Mouse (Mus musculus) CD4-positive, CD25-positive, alpha-beta regulatory T cell, adult 4 months (primary cell): ENCODE data around the gene Eef2. TPM values are rescaled to one million over a fixed set of nuclear protein-coding genes. Genes with fewer than 3 reads are reported as not detected.
A peak's percentile ranks its signal among the peaks of the same experiment; 100 is the strongest.
"Not testable (repeated sequence)": the region's sequence is repeated elsewhere in the genome, so short reads cannot be mapped to it uniquely, and the experiment has no call there.

Experiments
- ATAC-seq: one replicate; pipeline ENCODE4 v1.8.0; 2017
- polyA plus RNA-seq, 2 experiments: library from polyadenylated mRNA; unstranded; fragments of 100-300 nt; shearing (Covaris generic); gene quantifications; one replicate each; pipeline ENCODE4 v1.2.1; 2017

Gene Eef2
- polyA plus RNA-seq, 2 experiments from 2014 or later: 934 to 1,665 TPM

GRCm38 (mm10) chr10:81146296-81146695, 30.1 kb upstream of the Eef2 start:
- no peak for ATAC-seq

- no peak for ATAC-seq
These were observed 25.2 kb upstream of the Eef2 start for GRCm38 (mm10) chr10:81151261-81151660.

- no peak for ATAC-seq
These were observed 23.8 kb upstream of the Eef2 start for GRCm38 (mm10) chr10:81152609-81153008.

DNA sequence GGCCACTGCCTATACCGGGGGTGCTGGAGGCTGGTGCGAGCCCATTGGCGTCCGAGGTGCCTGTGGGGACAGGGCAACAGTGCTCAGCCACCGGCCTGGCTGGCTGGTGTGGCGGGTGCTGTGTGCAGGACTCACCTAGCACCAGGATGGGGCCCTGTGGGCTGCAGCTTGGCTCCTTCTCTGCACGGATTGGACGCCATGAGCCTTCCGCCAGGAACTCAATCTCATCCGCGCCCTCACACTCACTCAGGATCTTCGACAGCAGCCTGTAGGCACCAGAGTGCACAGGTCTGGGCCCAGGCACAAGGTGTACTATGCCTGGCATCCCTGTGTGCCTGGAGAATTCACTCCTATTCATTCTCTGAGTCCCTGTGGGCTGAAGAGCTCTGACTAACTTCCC, 22.1 kb upstream of the Eef2 start:
- no peak for ATAC-seq

GRCm38 (mm10) chr10:81154736-81155135, 21.7 kb upstream of the Eef2 start:
- ATAC-seq: no peak

DNA sequence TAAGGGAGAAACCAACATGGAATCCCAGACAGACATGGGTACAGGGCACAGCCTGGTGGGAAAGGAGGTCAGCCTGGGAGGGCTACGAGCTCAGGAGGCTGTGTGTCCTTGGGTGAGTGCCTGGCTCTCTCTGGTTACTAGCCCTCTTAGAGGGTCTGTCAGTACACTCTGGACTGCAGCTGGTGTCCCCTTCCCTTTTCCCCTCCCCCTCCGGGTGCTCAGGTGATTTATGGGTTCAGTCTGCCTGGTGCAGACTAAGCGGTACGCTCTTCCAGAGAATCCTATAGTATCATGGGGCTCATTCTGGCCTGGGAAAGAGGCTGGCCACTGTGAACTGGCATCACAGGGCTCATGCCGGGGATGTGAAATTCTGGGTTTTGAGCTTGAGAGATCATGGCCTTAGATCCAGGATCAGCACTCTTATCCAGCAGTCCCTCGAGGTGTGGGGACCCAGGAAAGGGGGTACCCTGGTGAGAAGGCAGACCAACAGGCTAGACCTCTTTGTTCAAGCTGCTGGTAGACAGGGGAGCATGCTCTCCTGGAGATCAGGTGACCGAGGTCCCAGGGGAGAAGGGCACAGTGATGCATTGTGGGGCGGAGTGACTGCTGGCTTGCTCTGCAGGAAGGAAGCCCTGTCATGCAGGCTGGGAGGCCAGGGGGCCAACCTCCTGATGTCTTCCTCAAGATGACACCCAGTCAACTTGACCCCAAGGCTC, 14.7 kb upstream of the Eef2 start:
- ATAC-seq: no peak

- no peak for ATAC-seq
These were observed 14.1 kb upstream of the Eef2 start for GRCm38 (mm10) chr10:81162318-81162652.

- ATAC-seq: no peak
These were observed 11.3 kb upstream of the Eef2 start for GRCm38 (mm10) chr10:81165118-81165517.

DNA sequence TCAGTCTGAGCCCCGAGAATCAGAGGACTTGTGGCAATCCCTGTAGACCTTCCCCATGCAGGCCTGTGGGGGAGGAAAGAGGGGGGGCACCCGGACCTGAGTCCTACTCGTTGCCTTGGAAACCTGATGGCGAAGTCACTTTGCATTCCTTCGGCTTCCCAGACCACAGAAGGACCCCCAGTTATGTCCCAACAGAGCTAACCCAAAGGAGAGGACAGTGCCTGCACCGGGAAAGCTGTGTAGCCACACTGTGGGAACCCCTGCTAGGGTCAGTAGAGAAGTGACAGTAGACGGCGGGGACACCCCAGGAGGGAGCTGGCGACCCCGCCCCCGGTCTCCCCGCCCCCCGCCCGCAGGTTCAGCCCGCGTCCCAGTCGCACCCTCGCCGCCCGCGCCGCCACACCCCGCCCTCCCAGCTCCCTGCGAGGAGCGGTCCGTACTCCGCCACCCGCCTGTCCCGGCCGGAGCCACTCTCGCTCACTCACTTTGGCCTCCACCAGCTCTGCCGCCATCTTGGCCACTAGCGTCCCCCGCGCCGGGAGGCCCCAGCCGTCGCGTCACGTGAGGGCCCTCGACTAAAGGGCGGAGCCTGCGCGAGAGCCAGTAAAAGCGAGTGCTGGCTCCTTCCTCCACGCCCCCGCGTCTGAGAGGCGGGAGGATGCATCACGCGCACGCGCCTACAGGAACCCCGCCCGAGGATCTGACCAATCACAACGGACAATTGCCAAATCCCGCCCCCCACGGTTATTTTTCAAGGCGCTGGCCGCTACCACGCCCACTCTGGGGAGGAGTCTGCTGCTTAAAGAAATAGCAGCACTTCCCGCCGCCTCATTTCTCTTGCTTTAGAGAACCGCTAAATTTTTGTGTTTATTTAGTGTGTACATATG, 9.0 kb upstream of the Eef2 start, which contains the start of gene Pias4:
TSS of gene Pias4 (minus strand) at position 724 of the 887 bp plus-strand sequence.
- ATAC-seq: peak; percentile 82

GRCm38 (mm10) chr10:81168087-81168431, 8.4 kb upstream of the Eef2 start:
- ATAC-seq: peak; percentile 22

- ATAC-seq: peak; percentile 45
These were observed 7.7 kb upstream of the Eef2 start for GRCm38 (mm10) chr10:81168521-81169244.

DNA sequence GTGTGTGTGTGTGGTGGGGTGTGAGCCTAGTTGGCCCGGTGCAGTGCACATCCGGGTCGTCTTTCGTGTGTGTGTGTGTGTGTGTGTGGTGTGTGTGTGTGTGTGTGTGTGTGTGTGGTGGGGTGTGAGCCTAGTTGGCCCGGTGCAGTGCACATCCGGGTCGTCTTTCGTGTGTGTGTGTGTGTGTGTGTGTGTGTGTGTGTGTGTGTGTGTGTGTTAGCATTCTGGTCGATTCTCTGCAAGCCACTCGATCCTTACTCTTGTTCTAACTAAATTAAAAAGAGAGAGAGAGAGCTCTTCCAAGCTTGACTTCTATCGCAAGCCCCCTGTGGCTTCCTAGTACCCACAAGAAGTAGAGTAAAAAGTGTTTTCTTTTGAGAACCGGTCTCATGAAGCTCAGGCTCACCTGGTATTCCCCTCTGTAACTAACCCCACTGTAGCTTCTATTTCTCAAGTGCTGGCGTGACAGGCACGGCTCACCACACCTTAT, 7.0 kb upstream of the Eef2 start:
- peak; percentile 40 for ATAC-seq

GRCm38 (mm10) chr10:81173132-81173531, 3.3 kb upstream of the Eef2 start:
- ATAC-seq: peak; percentile 36

GRCm38 (mm10) chr10:81174617-81175344, 1.6 kb upstream of the Eef2 start:
- ATAC-seq: peak; percentile 51

GRCm38 (mm10) chr10:81175345-81175701, 1.1 kb upstream of the Eef2 start:
- ATAC-seq: not testable (repeated sequence)

- ATAC-seq: no peak
These were observed 430 bp upstream of the Eef2 start for GRCm38 (mm10) chr10:81175936-81176465.

DNA sequence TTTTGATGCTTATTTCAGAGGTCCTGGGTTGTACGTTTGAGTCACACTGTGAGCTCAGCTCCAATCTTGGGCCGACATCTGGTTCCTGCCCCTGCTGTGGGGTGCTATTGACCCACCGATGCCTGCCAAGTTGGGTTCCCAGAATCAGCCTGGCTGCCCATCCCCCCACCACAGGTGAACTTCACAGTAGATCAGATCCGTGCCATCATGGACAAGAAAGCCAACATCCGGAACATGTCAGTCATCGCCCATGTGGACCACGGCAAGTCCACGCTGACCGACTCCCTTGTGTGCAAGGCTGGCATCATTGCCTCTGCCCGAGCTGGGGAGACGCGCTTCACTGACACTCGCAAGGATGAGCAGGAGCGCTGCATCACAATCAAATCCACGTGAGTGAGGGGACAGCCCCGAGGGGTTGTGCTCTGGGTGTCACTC, 1.1 kb downstream of the Eef2 start:
- ATAC-seq: no peak

- ATAC-seq: no peak
These were observed 1.7 kb downstream of the Eef2 start for GRCm38 (mm10) chr10:81177958-81178712.

DNA sequence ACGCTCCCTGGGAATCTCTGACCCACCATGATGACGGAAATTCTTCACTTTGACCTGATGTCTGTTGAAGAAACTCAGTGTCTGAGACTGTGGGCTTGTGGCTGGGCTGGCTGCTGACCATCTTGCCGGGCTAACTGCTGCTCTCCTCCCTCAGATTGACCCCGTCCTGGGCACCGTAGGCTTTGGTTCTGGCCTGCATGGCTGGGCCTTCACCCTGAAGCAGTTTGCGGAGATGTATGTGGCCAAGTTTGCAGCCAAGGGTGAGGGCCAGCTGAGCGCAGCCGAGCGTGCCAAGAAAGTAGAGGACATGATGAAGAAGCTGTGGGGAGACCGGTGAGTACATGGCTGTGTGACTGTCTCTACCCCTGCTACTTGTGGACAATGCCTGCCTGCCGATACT, 2.5 kb downstream of the Eef2 start:
- no peak for ATAC-seq

DNA sequence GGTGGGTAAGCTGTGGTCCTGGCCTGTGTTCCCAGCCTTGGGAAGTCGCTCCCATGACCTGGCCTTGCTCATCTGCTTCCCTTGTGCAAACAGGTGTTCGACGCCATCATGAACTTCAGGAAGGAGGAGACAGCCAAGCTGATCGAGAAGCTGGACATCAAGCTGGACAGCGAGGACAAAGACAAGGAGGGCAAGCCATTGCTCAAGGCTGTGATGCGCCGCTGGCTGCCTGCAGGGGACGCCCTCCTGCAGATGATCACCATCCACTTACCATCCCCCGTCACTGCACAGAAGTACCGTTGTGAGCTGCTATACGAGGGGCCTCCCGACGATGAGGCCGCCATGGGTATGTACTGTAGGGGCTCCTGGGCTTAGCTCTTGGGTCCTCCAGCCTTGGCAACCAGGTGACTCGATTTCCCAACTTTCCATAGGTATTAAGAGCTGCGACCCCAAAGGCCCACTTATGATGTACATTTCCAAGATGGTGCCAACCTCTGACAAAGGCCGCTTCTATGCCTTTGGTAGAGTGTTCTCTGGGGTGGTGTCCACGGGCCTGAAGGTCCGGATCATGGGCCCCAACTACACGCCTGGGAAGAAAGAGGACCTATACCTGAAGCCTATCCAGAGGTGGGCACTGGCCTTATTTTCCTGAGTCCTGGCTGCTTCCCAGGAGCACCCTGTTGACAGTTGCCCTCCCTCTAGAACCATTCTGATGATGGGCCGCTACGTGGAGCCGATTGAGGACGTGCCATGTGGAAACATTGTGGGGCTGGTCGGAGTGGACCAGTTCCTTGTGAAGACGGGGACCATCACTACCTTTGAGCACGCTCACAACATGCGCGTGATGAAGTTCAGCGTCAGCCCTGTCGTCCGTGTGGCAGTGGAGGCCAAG, 3.3 kb downstream of the Eef2 start:
- no peak for ATAC-seq
